Mouse (Mus musculus) lung, embryonic 15.5 days (tissue): Measurements from ENCODE around the gene Brsk2. TPM values are rescaled to one million over a fixed set of nuclear protein-coding genes. Genes with fewer than 3 reads are reported as not detected.
"Not testable (repeated sequence)": the region's sequence is repeated elsewhere in the genome, so short reads cannot be mapped to it uniquely, and the experiment has no call there.

ENCODE experiments used
- ATAC-seq: fragments of 200-750 bp; cut with Nextera tagmentation; 2 replicates; pipeline ENCODE4 v1.8.0; 2017; ENCODE audit warnings: moderate number of reproducible peaks, borderline replicate concordance; ENCODE audit not compliant: low FRiP score, low TSS enrichment; ENCODE audit errors: extremely low read depth
- H3K27ac ChIP-seq: fragments of 300-500 bp; sonication (generic); 2 replicates; pipeline ENCODE4 v1.5.1; 2015; ENCODE audit warnings: moderate library complexity, mild to moderate bottlenecking, inconsistent platforms
- H3K27me3 ChIP-seq: fragments of 300-500 bp; sonication (generic); 2 replicates; pipeline ENCODE4 v1.6.1; 2015; ENCODE audit warnings: inconsistent platforms
- H3K36me3 ChIP-seq: fragments of 300-500 bp; sonication (generic); 2 replicates; pipeline ENCODE4 v1.6.1; 2015; ENCODE audit warnings: inconsistent platforms
- H3K4me1 ChIP-seq: fragments of 300-500 bp; sonication (generic); 2 replicates; pipeline ENCODE4 v1.6.1; 2015; ENCODE audit warnings: inconsistent platforms
- H3K4me2 ChIP-seq: fragments of 300-500 bp; sonication (generic); 2 replicates; pipeline ENCODE4 v1.6.1; 2015; ENCODE audit warnings: inconsistent platforms, mild to moderate bottlenecking, moderate library complexity
- H3K4me3 ChIP-seq: fragments of 300-500 bp; sonication (generic); 2 replicates; pipeline ENCODE4 v1.5.1; 2015; ENCODE audit warnings: mild to moderate bottlenecking, inconsistent platforms
- H3K9ac ChIP-seq: fragments of 300-500 bp; sonication (generic); 2 replicates; pipeline ENCODE4 v1.6.1; 2015; ENCODE audit warnings: inconsistent platforms
- H3K9me3 ChIP-seq: fragments of 300-500 bp; sonication (generic); 2 replicates; pipeline ENCODE4 v1.6.1; 2016; ENCODE audit warnings: inconsistent platforms
- WGBS: fragments of 180-500 bp; shearing (Covaris S2); methylation state at CpG from one replicate; pipeline ENCODE4 v1.1.7; 2015; 5-methylcytosine and 5-hydroxymethylcytosine counted together
- polyA plus RNA-seq: library from polyadenylated mRNA; unstranded; fragments of >200 nt; fragmentation: Nextera tagmentation; extraction: Ambion mirVana; gene quantifications from 2 replicates; pipeline ENCODE4 v1.2.1, GENCODE M21; 2015

Gene Brsk2
- 0.48 and 0.69 TPM in 2 replicates for polyA plus RNA-seq

DNA sequence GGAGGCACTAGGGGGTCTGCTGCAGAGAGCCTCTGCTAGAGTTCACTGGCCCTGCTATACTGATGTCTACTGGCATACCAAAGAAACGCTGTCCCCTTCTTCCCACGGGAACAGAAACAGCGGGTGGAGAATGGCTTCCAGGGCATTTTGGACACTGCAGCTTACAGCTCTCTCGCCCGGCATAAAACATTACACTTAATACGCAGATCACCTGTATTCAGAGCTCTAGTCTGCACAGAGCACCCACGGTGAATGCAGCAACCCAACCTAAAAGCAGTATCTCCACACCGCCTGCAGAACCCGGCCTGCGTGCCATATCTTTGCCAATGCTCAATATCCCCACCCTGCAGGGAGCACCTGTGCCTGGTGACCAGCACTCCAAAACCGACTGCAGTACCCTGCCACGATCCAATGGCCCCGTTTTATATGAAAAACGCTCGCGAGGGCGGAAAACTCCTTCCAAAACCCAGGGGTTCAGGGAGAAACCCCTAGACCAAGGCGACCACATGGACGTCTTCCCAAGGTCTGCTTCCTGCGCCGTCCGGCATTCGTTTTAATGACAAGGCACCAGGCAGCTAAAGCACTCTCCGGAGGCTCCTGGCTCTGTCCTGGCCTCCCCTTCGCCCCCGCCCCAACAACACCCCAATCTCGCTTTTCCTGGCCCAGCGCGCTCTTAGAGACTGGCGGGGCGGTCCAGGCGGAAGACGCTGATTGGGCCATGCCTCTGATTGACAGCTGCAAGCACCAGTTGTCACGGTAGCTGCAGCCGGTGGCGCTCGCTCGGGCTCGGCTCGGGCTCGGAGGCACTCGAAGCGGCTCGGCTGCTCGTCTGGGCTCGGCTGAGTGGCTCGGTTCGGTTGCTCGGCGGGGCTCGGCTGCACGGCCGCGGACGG lies at the start of gene Brsk2:
Gene Brsk2, plus strand, starts transcription at position 846 of the 893 bp plus-strand sequence.
- H3K9ac ChIP-seq, result no peak within 1 kb of the TSS
- ATAC-seq, result peak; percentile 94

DNA sequence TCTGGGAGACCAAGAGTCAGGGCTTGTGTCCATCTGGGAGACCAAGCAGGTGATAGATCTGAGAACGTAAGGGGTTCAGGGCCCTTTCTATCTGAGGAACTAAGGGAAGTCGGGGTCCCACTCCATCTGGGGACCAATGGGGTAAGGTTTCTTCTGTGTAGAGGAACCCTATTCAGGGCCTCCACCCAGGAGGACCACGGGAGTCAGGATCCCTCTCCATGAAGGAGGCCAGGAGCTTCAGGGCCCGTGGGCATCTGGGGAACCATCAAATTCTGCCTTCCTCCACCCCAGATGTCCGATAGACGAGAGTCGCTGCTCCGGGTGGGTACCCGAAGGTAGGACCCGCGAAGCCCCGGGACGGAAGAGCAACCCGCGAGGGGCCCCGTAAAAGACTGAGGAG lies 47.7 kb upstream of the Brsk2 start:
- Histone ChIP-seq H3K4me2 (peak overlapping the region; percentile 87), H3K9ac (peak overlapping the region; percentile 93), H3K4me3 (peak overlapping the region; percentile 88), H3K9me3 (no peaks in the 10 kb centered on the region), H3K27me3 (peaks cover 27% of the 10 kb centered on the region), H3K36me3 (no peaks in the 10 kb centered on the region), H3K27ac (peak overlapping the region; percentile 51; the same call in 1 of the 2 replicates), H3K4me1 (peaks cover 27% of the 10 kb centered on the region)
- peak; percentile 21 for ATAC-seq
- under 1% methylated on average over 16 of the region's 16 CpGs for WGBS

More for the DNA sequence above, at the start of gene Brsk2:
- H3K4me1 ChIP-seq, result peaks cover 12% of the 10 kb centered on the region
- peak within 1 kb of the TSS; percentile 43 for H3K4me3 ChIP-seq
- H3K9me3 ChIP-seq, result no peaks in the 10 kb centered on the region
- no peaks in the 10 kb centered on the region for H3K36me3 ChIP-seq
- H3K27ac ChIP-seq, result no peak within 1 kb of the TSS
- H3K27me3 ChIP-seq, result peaks cover 86% of the 10 kb centered on the region
- WGBS, result 3% methylated on average over 52 of the region's 55 CpGs
- peak within 1 kb of the TSS; percentile 90 for H3K4me2 ChIP-seq

DNA sequence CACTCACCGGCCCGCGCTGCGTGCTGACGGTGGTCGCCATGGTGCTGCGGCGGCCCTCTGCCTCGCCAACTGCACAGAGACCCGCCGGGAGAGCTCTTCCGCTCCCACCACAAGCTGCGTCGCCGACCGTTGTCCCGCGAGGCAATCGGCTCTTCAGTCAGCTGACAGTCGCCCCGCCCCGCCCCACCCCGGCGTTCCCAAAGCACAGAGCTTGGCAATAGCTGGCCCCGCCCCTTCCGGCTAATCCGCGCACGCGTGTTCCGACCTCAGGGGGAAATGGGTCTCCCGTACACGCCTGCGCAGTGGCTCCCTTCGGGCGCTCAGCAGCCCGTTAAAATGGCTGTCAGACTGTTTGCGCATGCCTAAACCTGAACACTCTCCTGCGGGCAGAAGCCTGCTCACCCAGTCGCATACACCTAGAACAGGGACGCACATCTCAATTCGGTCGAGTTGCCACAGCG lies 47.3 kb upstream of the Brsk2 start:
- Histone ChIP-seq H3K4me3 (peak overlapping the region; percentile 88), H3K4me2 (peak overlapping the region; percentile 87), H3K27me3 (peaks cover 27% of the 10 kb centered on the region), H3K27ac (peak overlapping the region; percentile 51; the same call in 1 of the 2 replicates), H3K9me3 (no peaks in the 10 kb centered on the region), H3K4me1 (peaks cover 27% of the 10 kb centered on the region), H3K36me3 (no peaks in the 10 kb centered on the region), H3K9ac (peak overlapping the region; percentile 93)
- ATAC-seq, result peak; percentile 97
- WGBS, result under 1% methylated on average over 44 of the region's 44 CpGs

DNA sequence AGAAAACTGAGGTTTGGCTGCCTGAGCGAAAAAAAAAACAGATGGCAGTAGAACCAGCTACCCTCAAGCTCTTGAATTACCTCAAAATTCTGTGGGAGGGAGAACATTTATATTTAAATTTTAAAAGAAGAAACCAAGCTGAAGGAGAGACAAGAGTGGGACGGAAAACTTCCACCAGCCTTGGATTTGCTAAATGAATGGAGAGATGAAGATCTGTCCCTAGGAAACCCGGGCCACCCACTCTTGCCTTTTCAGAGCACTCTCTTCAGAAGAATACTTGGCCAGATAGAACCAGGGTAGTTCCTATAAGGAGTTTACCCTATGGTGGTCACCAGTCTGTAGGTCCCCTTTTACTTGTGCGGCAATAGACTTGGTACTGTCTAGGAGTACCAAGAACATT lies 46.8 kb upstream of the Brsk2 start:
- peak overlapping the region; percentile 88 for H3K4me3 ChIP-seq
- peak overlapping the region; percentile 43 for H3K9ac ChIP-seq
- H3K36me3 ChIP-seq, result no peaks in the 10 kb centered on the region
- peaks cover 27% of the 10 kb centered on the region for H3K4me1 ChIP-seq
- H3K27ac ChIP-seq, result no peak overlapping the region
- H3K4me2 ChIP-seq, result peak overlapping the region; percentile 71
- no peaks in the 10 kb centered on the region for H3K9me3 ChIP-seq
- 63% methylated on average over 4 of the region's 4 CpGs for WGBS
- ATAC-seq, result no peak
- peaks cover 27% of the 10 kb centered on the region for H3K27me3 ChIP-seq

DNA sequence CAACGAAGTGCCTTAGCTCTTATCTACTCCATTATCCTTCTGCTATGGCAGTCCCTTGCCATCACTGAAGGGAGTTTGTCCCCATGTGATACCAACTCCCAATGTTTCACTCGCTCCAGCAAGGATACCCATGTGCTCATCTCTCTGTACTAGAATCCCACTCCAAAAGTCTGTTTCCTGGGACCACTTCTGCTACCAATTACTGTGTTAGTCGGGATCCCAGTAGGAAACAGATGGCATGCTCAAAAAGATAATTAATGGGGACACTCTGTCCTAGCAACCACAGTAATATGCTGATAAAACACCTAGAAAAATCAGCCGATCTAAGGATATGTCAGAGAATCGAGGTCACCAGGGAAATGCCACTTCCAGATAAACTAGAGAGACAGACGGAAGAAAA lies 41.0 kb upstream of the Brsk2 start:
- Histone ChIP-seq H3K4me1 (no peaks in the 10 kb centered on the region), H3K36me3 (no peaks in the 10 kb centered on the region), H3K4me2 (no peak overlapping the region), H3K9me3 (no peaks in the 10 kb centered on the region), H3K27me3 (peaks cover 50% of the 10 kb centered on the region), H3K9ac (no peak overlapping the region), H3K27ac (no peak overlapping the region), H3K4me3 (no peak overlapping the region)
- no peak for ATAC-seq
- WGBS, result 69% methylated on average over 6 of the region's 6 CpGs

DNA sequence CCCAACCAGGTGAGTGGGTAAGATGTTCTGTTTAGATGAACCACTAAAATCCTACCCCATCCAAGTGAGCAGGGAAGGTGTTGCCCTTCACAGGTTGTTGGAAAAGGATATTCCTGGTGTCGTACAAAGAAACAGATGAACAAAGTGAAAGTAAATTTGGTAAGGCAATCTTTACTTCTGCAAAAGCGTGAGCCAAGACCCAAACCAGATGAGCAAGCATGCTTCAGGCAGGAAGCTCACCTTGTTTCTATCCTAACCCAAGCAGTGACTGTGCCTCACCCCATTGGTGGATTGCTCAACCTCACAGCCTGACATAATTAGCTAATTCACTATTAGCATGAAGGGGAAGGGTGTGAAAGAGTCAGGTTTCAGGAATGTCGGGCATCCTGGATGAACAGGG lies 38.2 kb upstream of the Brsk2 start:
- H3K36me3 ChIP-seq, result no peaks in the 10 kb centered on the region
- peaks cover 27% of the 10 kb centered on the region; the same call in 1 of the 2 replicates for H3K27me3 ChIP-seq
- H3K4me1 ChIP-seq, result no peaks in the 10 kb centered on the region
- H3K9ac ChIP-seq, result no peak overlapping the region
- no peak overlapping the region for H3K4me2 ChIP-seq
- no peak for ATAC-seq
- WGBS, result 59% methylated on average over 3 of the region's 3 CpGs
- no peak overlapping the region for H3K27ac ChIP-seq
- H3K4me3 ChIP-seq, result no peak overlapping the region
- H3K9me3 ChIP-seq, result no peaks in the 10 kb centered on the region

DNA sequence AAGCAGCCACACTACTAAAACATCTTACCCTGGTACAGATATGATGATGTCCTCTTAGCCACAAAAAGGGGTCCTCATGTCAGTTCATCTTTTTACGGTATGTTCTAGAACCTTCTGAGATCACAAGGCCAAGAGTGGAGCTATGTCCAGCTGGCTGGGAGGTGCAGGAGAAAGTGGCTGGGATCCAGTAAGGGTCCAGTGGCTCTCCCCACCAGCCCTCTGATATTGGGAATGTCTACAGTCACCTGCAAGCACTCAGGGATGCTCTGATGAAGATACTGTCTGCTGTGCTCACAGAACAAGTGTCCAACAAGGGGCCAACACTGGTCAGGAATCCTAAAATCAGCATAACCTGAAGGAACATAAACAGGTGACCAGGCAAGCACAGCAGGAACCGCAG lies 31.1 kb upstream of the Brsk2 start, which contains the start of gene Tollip:
Gene Tollip, minus strand, starts transcription at position 101 of the 400 bp plus-strand sequence.
- WGBS, result 82% methylated on average over 2 of the region's 2 CpGs
- ATAC-seq, result no peak
- Histone ChIP-seq H3K4me3 (no peak within 1 kb of the TSS), H3K4me2 (no peak within 1 kb of the TSS), H3K9me3 (no peaks in the 10 kb centered on the region), H3K4me1 (no peaks in the 10 kb centered on the region), H3K36me3 (no peaks in the 10 kb centered on the region), H3K27ac (no peak within 1 kb of the TSS), H3K9ac (no peak within 1 kb of the TSS), H3K27me3 (no peaks in the 10 kb centered on the region; the same call in 1 of the 2 replicates)

DNA sequence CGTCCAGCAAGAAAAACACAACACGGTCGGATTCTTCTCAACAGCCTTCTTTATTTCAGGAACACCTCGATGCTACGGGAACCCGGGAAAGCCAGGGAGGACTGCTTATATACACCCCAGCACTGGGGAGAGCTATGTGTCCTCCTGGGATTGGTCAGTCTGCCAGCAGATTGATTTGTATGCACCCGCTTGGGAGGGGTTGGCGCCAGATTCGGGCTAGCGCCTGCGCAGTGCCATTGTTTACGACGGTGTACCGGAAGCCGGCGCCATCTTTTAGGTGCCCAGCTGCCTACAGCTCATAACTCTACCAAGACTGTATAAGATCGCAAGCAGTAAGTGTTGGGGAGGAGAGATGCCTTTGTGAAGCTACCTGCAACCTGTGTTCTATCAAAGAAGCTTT lies 25.4 kb upstream of the Brsk2 start:
- not testable (repeated sequence) for H3K9me3 ChIP-seq, H3K27ac ChIP-seq, H3K27me3 ChIP-seq, H3K9ac ChIP-seq, ATAC-seq, H3K4me3 ChIP-seq, H3K36me3 ChIP-seq, H3K4me1 ChIP-seq, H3K4me2 ChIP-seq
- WGBS, result 89% methylated on average over 17 of the region's 17 CpGs

DNA sequence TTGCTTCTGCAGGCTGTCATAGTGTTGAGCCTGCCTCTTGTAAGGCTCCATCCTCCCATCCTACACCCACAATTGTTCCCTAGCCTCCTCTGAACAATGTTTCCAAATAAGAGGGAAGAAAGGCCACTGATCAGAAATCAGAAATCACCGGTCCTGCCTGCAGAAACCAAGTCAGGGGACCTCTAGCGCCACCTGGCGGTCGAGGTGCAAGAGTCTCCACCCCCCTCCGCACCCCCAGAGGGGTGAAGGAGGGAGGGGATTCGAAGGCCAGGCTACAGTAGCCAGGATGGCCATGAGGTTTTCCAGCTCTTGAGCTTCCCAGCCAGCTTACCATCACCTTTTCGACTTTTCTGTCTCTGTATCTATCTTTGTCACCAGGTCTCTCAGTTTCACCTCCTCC lies 24.6 kb upstream of the Brsk2 start:
- Histone ChIP-seq H3K4me3 (no peak overlapping the region), H3K9me3 (no peaks in the 10 kb centered on the region), H3K36me3 (no peaks in the 10 kb centered on the region), H3K9ac (no peak overlapping the region), H3K27ac (no peak overlapping the region), H3K4me1 (no peaks in the 10 kb centered on the region), H3K4me2 (no peak overlapping the region), H3K27me3 (peaks cover 4% of the 10 kb centered on the region; the same call in 1 of the 2 replicates)
- WGBS, result 6% methylated on average over 7 of the region's 7 CpGs
- ATAC-seq, result no peak

DNA sequence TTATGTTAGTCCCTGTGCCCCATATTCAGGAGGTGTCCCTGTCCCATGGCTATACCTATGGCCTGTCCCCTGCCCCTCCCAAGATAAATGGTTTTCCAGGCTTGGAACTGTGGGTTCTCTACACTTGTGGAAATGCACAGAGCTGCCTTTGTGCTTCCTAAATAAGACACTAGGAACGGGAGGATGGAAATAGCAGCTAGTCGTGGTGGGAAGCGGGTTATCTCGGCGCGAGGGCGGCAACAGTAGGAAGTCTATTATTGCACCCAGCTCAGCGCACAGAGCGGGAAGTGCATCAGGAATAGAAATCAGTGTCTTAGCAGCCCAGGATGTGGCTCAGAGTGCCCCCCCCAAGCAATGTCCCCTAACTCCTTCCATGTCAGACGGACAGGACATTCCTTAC lies 20.9 kb upstream of the Brsk2 start:
- ATAC-seq, result no peak
- no peaks in the 10 kb centered on the region for H3K4me1 ChIP-seq
- H3K9ac ChIP-seq, result no peak overlapping the region

DNA sequence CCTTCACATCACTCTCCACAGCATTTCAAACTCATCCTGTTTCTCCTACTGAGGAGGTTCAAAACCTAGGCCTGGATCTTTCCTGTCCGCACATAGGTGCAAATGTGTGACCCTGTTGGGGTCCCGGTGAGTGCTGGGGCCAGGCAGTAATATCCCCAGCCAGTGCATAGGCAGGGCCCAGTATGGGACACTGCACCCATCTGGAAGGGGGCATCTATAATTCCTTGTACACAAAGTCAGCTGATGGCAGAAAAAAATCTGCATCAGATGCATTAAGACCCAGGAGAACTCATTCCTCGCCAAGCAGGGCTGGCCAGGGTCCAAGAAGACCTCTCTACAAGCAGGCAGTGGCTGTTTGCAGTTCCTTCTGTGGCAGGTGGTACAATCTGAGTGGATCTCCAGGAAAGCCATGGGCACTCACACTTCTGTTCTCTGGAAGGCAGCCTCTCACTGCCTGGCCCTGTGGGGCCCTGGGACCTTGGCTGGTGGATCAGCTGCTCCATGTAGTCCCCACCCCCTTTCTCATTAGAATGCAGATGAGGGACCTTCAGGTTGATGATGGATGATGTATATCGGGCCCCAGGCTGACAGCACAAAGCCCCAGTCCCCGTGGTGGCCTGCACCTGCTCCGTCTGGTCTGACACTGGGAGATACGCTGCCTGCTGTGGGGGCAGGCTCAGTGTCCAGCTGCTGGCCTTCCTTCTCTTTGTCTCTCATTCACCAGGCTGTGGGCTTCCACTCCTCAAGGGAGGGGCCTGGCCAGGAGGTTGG lies 15.2 kb upstream of the Brsk2 start:
- Histone ChIP-seq H3K4me1 (no peaks in the 10 kb centered on the region), H3K4me2 (no peak overlapping the region), H3K9ac (no peak overlapping the region), H3K27me3 (no peaks in the 10 kb centered on the region; the same call in 1 of the 2 replicates), H3K9me3 (no peaks in the 10 kb centered on the region), H3K27ac (no peak overlapping the region), H3K36me3 (no peaks in the 10 kb centered on the region), H3K4me3 (no peak overlapping the region)
- no peak for ATAC-seq
- 57% methylated on average over 7 of the region's 7 CpGs for WGBS

More for the DNA sequence above, 20.9 kb upstream of the Brsk2 start:
- H3K4me3 ChIP-seq, result no peak overlapping the region
- WGBS, result 69% methylated on average over 10 of the region's 10 CpGs
- H3K4me2 ChIP-seq, result no peak overlapping the region
- no peaks in the 10 kb centered on the region for H3K9me3 ChIP-seq
- H3K27me3 ChIP-seq, result peaks cover 4% of the 10 kb centered on the region; the same call in 1 of the 2 replicates
- H3K36me3 ChIP-seq, result no peaks in the 10 kb centered on the region
- no peak overlapping the region for H3K27ac ChIP-seq
